Mouse (Mus musculus) forebrain, embryonic 15.5 days (tissue): ENCODE results near the gene Haus6. TPM values are rescaled to one million over a fixed set of nuclear protein-coding genes. Genes with fewer than 3 reads are reported as not detected.
A peak's percentile ranks its signal among the peaks of the same experiment; 100 is the strongest.

Source experiments
- ATAC-seq: fragments of 200-750 bp; cut with Nextera tagmentation; replicated peaks from 2 replicates; pipeline ENCODE4 v1.8.0; 2017; ENCODE audit warnings: mild to moderate bottlenecking, moderate TSS enrichment, moderate library complexity
- H3K27ac ChIP-seq: fragments of 300-500 bp; sonication (generic); replicated peaks from 2 replicates; pipeline ENCODE4 v1.5.1; 2015; ENCODE audit warnings: mild to moderate bottlenecking, inconsistent platforms
- H3K27me3 ChIP-seq: fragments of 300-500 bp; sonication (generic); 2 replicates; pipeline ENCODE4 v1.6.1; 2015; ENCODE audit warnings: inconsistent platforms
- H3K36me3 ChIP-seq: fragments of 300-500 bp; sonication (generic); 2 replicates; pipeline ENCODE4 v1.6.1; 2015; ENCODE audit warnings: mild to moderate bottlenecking, inconsistent platforms
- H3K4me1 ChIP-seq: fragments of 300-500 bp; sonication (generic); 2 replicates; pipeline ENCODE4 v1.6.1; 2015; ENCODE audit warnings: inconsistent platforms
- H3K4me2 ChIP-seq: fragments of 300-500 bp; sonication (generic); replicated peaks from 2 replicates; pipeline ENCODE4 v1.6.1; 2015; ENCODE audit warnings: mild to moderate bottlenecking, inconsistent platforms
- H3K4me3 ChIP-seq: fragments of 300-500 bp; sonication (generic); 2 replicates; pipeline ENCODE4 v1.5.1; 2015; ENCODE audit warnings: mild to moderate bottlenecking, inconsistent platforms
- H3K9ac ChIP-seq: fragments of 300-500 bp; sonication (generic); replicated peaks from 2 replicates; pipeline ENCODE4 v1.6.1; 2015; ENCODE audit warnings: mild to moderate bottlenecking, inconsistent platforms
- H3K9me3 ChIP-seq: fragments of 300-500 bp; sonication (generic); 2 replicates; pipeline ENCODE4 v1.6.1; 2016; ENCODE audit warnings: inconsistent platforms
- WGBS: fragments of 180-500 bp; shearing (Covaris S2); methylation state at CpG from one replicate; pipeline ENCODE4 v1.1.7; 2015; ENCODE audit warnings: mixed read lengths; 5-methylcytosine and 5-hydroxymethylcytosine counted together
- polyA plus RNA-seq: library from polyadenylated mRNA; unstranded; fragments of >200 nt; fragmentation: Nextera tagmentation; extraction: Ambion mirVana; gene quantifications from 2 replicates; pipeline ENCODE4 v1.2.1, GENCODE M21; 2015

The Haus6 gene
- polyA plus RNA-seq, 1 experiment from 2014 or later = 12.3 TPM

GRCm38 (mm10) chr4:86622116-86622515, 10.3 kb upstream of the Haus6 start:
- no peak for ATAC-seq
- H3K4me2 ChIP-seq = no peak overlapping the region
- WGBS = 76% methylated on average over 3 of the region's 3 CpGs
- no peak overlapping the region for H3K4me3 ChIP-seq
- no peak overlapping the region for H3K9ac ChIP-seq
- H3K9me3 ChIP-seq = no peaks in the 10 kb centered on the region
- H3K4me1 ChIP-seq = no peaks in the 10 kb centered on the region
- no peaks in the 10 kb centered on the region for H3K27me3 ChIP-seq
- no peaks in the 10 kb centered on the region for H3K36me3 ChIP-seq
- H3K27ac ChIP-seq = no peak overlapping the region

GRCm38 (mm10) chr4:86620506-86620905, 8.7 kb upstream of the Haus6 start:
- Histone ChIP-seq H3K4me3 (no peak overlapping the region), H3K27me3 (no peaks in the 10 kb centered on the region), H3K4me2 (no peak overlapping the region), H3K9ac (no peak overlapping the region), H3K9me3 (no peaks in the 10 kb centered on the region), H3K4me1 (no peaks in the 10 kb centered on the region), H3K36me3 (no peaks in the 10 kb centered on the region), H3K27ac (no peak overlapping the region)
- ATAC-seq = no peak
- WGBS = 83% methylated on average over 2 of the region's 2 CpGs

GRCm38 (mm10) chr4:86612289-86612620, 400 bp upstream of the Haus6 start:
- H3K9me3 ChIP-seq = no peaks in the 10 kb centered on the region
- H3K27me3 ChIP-seq = no peaks in the 10 kb centered on the region
- H3K4me3 ChIP-seq = peak overlapping the region; percentile 75
- peak overlapping the region; percentile 74 for H3K27ac ChIP-seq
- 32% methylated on average over 8 of the region's 8 CpGs for WGBS
- peaks cover 20% of the 10 kb centered on the region for H3K4me1 ChIP-seq
- peak overlapping the region; percentile 52 for H3K4me2 ChIP-seq
- H3K36me3 ChIP-seq = no peaks in the 10 kb centered on the region
- peak overlapping the region; percentile 50 for H3K9ac ChIP-seq
- no peak; the same call in 1 of the 2 replicates for ATAC-seq

- no peak overlapping the region for H3K4me3 ChIP-seq
- H3K27ac ChIP-seq = no peak overlapping the region
- no peaks in the 10 kb centered on the region for H3K27me3 ChIP-seq
- H3K36me3 ChIP-seq = peaks cover 25% of the 10 kb centered on the region
- H3K9ac ChIP-seq = no peak overlapping the region
- no peaks in the 10 kb centered on the region for H3K4me1 ChIP-seq
- H3K4me2 ChIP-seq = no peak overlapping the region
- 92% methylated on average over 2 of the region's 2 CpGs for WGBS
- H3K9me3 ChIP-seq = no peaks in the 10 kb centered on the region
- ATAC-seq = no peak
Observed at GRCm38 (mm10) chr4:86591304-86591703, 20.6 kb downstream of the Haus6 start.

- H3K36me3 ChIP-seq = peaks cover 36% of the 10 kb centered on the region
- no peak overlapping the region for H3K27ac ChIP-seq
- 85% methylated on average over 3 of the region's 3 CpGs for WGBS
- no peak for ATAC-seq
- no peak overlapping the region for H3K4me3 ChIP-seq
- no peaks in the 10 kb centered on the region for H3K4me1 ChIP-seq
- no peaks in the 10 kb centered on the region for H3K27me3 ChIP-seq
- no peak overlapping the region for H3K4me2 ChIP-seq
- no peaks in the 10 kb centered on the region for H3K9me3 ChIP-seq
- no peak overlapping the region for H3K9ac ChIP-seq
Observed at GRCm38 (mm10) chr4:86588236-86588635, 23.6 kb downstream of the Haus6 start.

GRCm38 (mm10) chr4:86580591-86580990, 31.3 kb downstream of the Haus6 start:
- Histone ChIP-seq H3K9ac (no peak overlapping the region), H3K4me1 (peaks cover 31% of the 10 kb centered on the region), H3K27me3 (no peaks in the 10 kb centered on the region), H3K36me3 (peaks cover 20% of the 10 kb centered on the region), H3K4me3 (no peak overlapping the region), H3K27ac (no peak overlapping the region), H3K9me3 (no peaks in the 10 kb centered on the region), H3K4me2 (no peak overlapping the region)
- 83% methylated on average over 3 of the region's 3 CpGs for WGBS
- ATAC-seq = no peak

GRCm38 (mm10) chr4:86580056-86580455, 31.8 kb downstream of the Haus6 start:
- H3K27me3 ChIP-seq = no peaks in the 10 kb centered on the region
- no peak overlapping the region for H3K27ac ChIP-seq
- ATAC-seq = no peak
- no peaks in the 10 kb centered on the region for H3K9me3 ChIP-seq
- 40% methylated on average over 4 of the region's 4 CpGs for WGBS
- H3K9ac ChIP-seq = no peak overlapping the region
- no peak overlapping the region for H3K4me3 ChIP-seq
- H3K4me1 ChIP-seq = peaks cover 32% of the 10 kb centered on the region
- no peak overlapping the region for H3K4me2 ChIP-seq
- peaks cover 14% of the 10 kb centered on the region for H3K36me3 ChIP-seq

- ATAC-seq = no peak
- no peaks in the 10 kb centered on the region for H3K9me3 ChIP-seq
- WGBS = 9% methylated on average over 11 of the region's 11 CpGs
- H3K4me1 ChIP-seq = peaks cover 36% of the 10 kb centered on the region
- H3K9ac ChIP-seq = peak overlapping the region; percentile 99
- peak overlapping the region; percentile 85 for H3K4me3 ChIP-seq
- H3K27ac ChIP-seq = peak overlapping the region; percentile 99
- no peaks in the 10 kb centered on the region for H3K36me3 ChIP-seq
- H3K4me2 ChIP-seq = peak overlapping the region; percentile 68
- H3K27me3 ChIP-seq = no peaks in the 10 kb centered on the region
Observed at GRCm38 (mm10) chr4:86576630-86577225, 35.1 kb downstream of the Haus6 start.

- H3K27me3 ChIP-seq = no peaks in the 10 kb centered on the region
- H3K4me2 ChIP-seq = peak overlapping the region; percentile 68
- peak overlapping the region; percentile 99 for H3K27ac ChIP-seq
- H3K9me3 ChIP-seq = no peaks in the 10 kb centered on the region
- H3K36me3 ChIP-seq = no peaks in the 10 kb centered on the region
- peaks cover 36% of the 10 kb centered on the region for H3K4me1 ChIP-seq
- WGBS = under 1% methylated on average over 20 of the region's 20 CpGs
- ATAC-seq = no peak
- peak overlapping the region; percentile 99 for H3K9ac ChIP-seq
- H3K4me3 ChIP-seq = peak overlapping the region; percentile 85
Observed at GRCm38 (mm10) chr4:86576120-86576541, 35.7 kb downstream of the Haus6 start.

- Histone ChIP-seq H3K9me3 (no peaks in the 10 kb centered on the region), H3K4me3 (peak within 1 kb of the TSS; percentile 85), H3K27ac (peak within 1 kb of the TSS; percentile 99), H3K9ac (peak within 1 kb of the TSS; percentile 99), H3K4me2 (peak within 1 kb of the TSS; percentile 68), H3K36me3 (no peaks in the 10 kb centered on the region), H3K4me1 (peaks cover 36% of the 10 kb centered on the region), H3K27me3 (no peaks in the 10 kb centered on the region)
- ATAC-seq = peak; percentile 98
- WGBS = 0% methylated on average over 53 of the region's 53 CpGs
Observed at GRCm38 (mm10) chr4:86575283-86575983, 36.4 kb downstream of the Haus6 start, which contains the start of gene Rraga. Rraga (plus strand) TSS chr4:86575668.

- peaks cover 36% of the 10 kb centered on the region for H3K4me1 ChIP-seq
- WGBS = 14% methylated on average over 6 of the region's 6 CpGs
- peak overlapping the region; percentile 99 for H3K9ac ChIP-seq
- peak overlapping the region; percentile 85 for H3K4me3 ChIP-seq
- H3K27me3 ChIP-seq = no peaks in the 10 kb centered on the region
- no peaks in the 10 kb centered on the region for H3K9me3 ChIP-seq
- H3K27ac ChIP-seq = peak overlapping the region; percentile 99
- peak overlapping the region; percentile 68 for H3K4me2 ChIP-seq
- ATAC-seq = peak; percentile 49
- H3K36me3 ChIP-seq = no peaks in the 10 kb centered on the region
Observed at GRCm38 (mm10) chr4:86574939-86575282, 36.9 kb downstream of the Haus6 start.

GRCm38 (mm10) chr4:86561061-86561460, 50.8 kb downstream of the Haus6 start:
- no peak overlapping the region for H3K4me2 ChIP-seq
- H3K9me3 ChIP-seq = no peaks in the 10 kb centered on the region
- no peak overlapping the region for H3K9ac ChIP-seq
- no peaks in the 10 kb centered on the region for H3K36me3 ChIP-seq
- H3K27me3 ChIP-seq = no peaks in the 10 kb centered on the region
- no peak overlapping the region for H3K4me3 ChIP-seq
- no peak for ATAC-seq
- no peak overlapping the region for H3K27ac ChIP-seq
- H3K4me1 ChIP-seq = no peaks in the 10 kb centered on the region
- 97% methylated on average over 3 of the region's 3 CpGs for WGBS

- H3K4me3 ChIP-seq = no peak overlapping the region
- 81% methylated on average over 4 of the region's 4 CpGs for WGBS
- no peak overlapping the region for H3K9ac ChIP-seq
- no peaks in the 10 kb centered on the region for H3K27me3 ChIP-seq
- H3K9me3 ChIP-seq = no peaks in the 10 kb centered on the region
- H3K27ac ChIP-seq = no peak overlapping the region
- no peaks in the 10 kb centered on the region for H3K4me1 ChIP-seq
- H3K36me3 ChIP-seq = no peaks in the 10 kb centered on the region
- ATAC-seq = no peak
- no peak overlapping the region for H3K4me2 ChIP-seq
Observed at GRCm38 (mm10) chr4:86559006-86559405, 52.8 kb downstream of the Haus6 start.
